Mouse (Mus musculus): ENCODE measurements around the gene Pdk2.

- TF ChIP-seq POLR2A (IDR thresholded peaks at IDR 0.05; ENCODE audit: extremely low read depth, insufficient read depth, low read length) (no peak), CTCF (IDR thresholded peaks at IDR 0.05; ENCODE audit: extremely low read depth, insufficient read depth, low read length) (no peak)
These were observed 28.7 kb downstream of the Pdk2 start for GRCm38 (mm10) chr11:95012487-95012886.

Data from cortical plate, adult 2 months (tissue).